Mouse (Mus musculus) retina, postnatal 1 day (tissue): ENCODE data around the gene Pitpna.

Experiments
- DNase-seq: peaks from one replicate; pipeline ENCODE4 v3.0.0-alpha.2; 2012

Gene Pitpna

DNA sequence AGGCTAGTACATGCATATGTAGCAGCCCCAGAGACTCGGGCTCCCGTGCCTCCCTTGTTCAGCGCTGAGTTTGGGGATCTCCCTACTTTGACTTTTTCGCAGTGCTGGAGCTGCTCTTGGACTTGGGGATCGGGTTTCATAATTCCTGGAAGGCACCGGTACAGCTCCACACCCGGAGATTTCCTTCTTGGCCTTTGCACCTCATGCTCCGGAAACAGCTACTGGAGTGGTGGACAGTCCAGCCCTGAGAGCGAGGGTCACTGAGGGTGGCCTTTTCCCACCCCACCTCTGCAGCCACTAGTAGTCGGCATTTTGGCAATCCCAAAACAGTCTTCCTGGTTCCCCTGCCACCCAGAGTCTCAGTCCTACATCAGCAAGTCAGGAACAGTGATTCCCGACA is 47.4 kb downstream of the Pitpna start:
- no peak for DNase-seq

- DNase-seq, result no peak
Measured at GRCm38 (mm10) chr11:75643323-75643722, 55.4 kb downstream of the Pitpna start.

- no peak for DNase-seq
Measured at GRCm38 (mm10) chr11:75644684-75645083, 56.8 kb downstream of the Pitpna start.

DNA sequence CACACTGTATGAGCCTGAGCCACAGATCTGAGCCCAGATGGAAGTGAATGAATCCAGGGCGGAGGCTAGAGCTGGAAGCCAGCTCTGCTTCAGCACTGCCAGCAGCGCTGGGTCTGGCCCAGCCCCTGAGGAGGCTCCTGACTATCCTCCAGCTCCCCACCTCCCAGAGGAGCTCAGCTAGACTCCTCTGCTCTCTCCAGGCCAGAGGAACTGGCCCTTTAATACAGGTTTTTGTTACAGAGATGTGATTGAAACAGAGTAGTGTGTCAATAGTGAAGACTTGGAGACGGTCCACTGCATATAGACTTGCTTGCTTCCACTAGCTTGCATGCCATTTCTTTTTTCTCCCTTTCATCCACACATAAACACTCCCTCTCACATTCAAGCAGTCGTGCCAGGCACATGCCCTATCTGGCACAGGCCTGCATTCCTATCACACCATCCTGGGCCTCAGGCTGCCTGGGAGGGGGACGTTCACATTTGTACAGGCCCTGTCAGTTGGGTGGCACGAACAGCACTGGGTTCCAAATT is 59.8 kb downstream of the Pitpna start:
- no peak for DNase-seq

DNA sequence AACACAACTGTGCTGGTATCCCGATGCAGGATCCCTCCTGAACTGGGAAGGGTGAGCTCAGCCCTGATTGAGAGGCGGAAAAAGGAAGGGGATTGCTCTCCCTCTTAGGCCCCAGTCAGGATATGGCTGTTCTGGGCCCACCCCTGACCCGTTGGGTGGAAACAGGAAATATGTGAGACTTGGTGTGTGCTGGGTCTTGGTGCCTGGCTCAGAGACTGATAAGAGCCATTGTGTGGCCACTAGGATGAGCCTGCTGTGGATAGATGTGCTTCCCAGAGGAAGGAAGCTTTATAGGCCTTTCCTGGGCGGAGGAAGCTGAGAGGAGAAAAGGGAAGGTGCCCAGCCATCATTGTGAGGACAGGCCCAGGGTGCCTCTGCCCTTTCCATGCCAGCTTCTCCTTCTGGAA is 61.3 kb downstream of the Pitpna start:
- no peak for DNase-seq

DNA sequence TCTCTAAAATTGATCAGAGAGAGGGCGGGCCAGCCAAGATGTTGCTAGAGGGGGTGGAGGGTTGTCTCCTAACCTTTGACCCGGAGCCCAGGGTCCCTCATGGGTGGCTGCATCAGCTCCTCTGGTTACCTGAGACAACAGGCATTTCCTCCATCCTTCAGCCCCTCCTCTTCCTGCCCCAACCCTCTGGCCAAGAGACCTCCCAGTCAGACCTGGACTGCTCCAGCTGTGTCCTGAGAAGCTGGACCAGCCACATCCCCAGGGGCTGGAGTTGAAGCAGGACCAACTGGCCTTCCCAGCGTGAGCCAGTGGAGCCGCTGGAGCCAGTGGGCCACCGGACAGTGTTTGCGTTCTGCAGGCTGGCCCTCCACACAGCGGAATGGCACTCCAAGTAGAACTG is 62.4 kb downstream of the Pitpna start, which contains the start of gene Myo1c:
Gene Myo1c (plus strand): TSS at position 194 of the 400 bp plus-strand sequence.
- DNase-seq, result no peak

- DNase-seq, result no peak
Measured at GRCm38 (mm10) chr11:75650958-75651425, 63.1 kb downstream of the Pitpna start.

DNA sequence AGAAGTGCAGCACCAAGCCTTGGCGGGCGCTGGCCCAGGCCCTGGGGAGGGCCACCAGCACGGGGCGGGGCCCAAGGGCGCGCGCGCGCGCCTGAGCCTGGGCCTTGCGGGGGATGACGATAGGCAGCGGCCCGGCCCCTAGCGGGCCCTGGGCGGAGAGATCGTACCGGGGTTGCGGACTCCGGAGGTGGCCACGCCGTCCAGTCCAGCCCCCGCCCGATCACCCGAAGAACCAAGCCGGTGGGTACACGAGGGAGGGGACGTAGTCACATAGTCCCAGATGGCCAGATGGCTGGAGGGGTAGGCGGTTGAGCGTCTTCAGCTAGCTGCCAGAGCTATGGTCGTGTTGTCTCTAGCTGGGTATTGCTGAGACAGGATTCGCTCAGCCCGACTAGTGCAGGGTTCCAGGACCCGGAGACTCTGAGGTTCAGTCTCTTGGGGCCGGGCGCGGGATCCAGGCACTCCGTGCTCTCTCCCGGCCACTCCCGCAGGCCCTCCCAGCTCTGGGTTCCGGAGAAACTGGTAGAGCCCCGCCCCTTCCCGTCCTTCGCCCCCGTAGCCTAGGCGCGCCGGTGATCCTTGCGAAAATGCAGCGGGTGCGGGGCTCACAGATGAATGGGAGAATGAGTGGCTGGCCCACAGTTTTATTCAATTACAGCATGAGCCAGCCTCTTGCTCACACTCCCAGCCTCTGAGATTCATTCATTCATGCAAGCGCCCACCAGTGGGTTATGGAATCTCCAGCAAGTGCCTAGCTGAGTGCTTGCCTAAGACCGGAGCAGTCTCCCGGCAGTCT is 63.7 kb downstream of the Pitpna start:
- DNase-seq, result peak; percentile 73

GRCm38 (mm10) chr11:75652222-75652941 is 64.5 kb downstream of the Pitpna start:
- DNase-seq, result no peak

DNA sequence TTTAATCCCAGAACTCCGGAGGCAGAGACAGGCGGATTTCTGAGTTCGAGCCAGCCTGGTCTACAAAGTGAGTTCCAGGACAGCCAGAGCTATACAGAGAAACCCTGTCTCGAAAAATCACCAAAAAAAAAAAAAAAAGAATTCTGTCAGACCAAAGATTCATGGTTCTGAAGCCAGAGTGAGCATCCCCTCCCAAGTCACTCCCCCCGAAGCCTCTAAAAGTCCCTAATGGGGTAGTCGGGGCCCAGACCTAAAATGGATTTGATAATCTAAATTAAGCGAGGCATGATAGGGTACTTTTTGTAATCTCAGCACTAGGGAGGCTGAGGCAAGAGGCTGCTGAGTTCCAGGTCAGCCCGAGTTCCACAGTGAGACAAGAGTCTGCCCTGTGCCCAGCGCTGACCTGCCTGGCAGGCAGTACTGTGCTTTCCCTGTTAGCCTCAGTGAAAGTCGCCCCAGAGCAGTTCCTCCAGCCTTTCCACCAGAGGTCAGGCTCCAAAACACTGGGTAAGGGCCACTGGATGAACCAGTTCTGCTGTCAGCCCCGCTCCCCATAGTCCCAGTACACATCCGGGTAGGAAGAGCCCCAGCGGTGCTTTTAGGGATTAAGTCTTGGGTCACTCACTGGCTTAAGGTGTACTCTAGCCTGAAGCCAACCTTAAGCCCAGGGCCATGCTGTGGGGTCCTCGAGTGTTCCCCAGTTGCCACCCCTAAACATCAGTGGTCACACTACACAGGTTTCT is 65.2 kb downstream of the Pitpna start:
- peak; percentile 26 for DNase-seq

GRCm38 (mm10) chr11:75653781-75654470 is 66.0 kb downstream of the Pitpna start:
- peak; percentile 93 for DNase-seq

DNA sequence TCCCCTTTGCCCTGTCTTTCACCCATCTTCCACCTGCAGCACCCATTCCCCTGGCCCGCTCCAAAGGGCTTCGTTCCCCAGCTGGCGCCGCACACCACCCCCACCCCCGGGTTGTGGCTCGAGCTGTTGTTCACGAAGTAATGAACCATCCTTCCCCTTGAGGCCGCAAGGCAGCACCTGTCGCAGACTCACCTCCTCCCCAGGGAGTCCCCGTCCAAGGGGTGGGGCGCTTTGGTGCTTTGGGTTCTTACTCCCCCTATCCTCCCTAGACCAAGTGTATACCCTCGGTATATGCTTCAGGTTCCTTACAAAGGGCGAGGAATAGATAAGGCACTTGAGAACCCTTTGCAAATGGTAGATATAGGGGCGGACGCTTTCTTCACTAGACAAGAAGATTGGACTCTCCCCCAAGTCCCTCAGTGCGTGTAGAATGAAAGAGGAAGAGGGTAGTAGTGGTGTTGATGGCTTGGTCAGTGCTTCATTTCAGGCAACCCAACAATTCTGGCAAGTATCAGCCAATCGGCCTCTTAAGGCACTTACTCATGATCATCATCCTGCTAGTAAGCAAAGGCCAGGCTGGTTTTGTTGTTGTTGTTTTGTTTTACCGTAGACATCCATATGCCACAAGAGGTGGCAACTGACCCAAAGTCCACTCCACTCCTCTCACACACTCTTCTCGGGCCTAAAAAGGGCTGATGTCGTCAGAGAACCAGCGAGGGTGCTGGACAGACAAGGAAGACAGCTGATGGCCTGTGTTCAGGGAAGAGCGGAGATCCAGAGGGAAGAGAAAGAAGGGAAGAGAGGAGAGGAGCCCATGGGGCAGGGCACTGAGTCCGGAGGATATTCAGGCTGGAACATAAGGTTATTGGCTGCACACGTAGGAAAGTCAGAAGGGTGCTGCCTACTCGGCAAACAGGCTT is 66.8 kb downstream of the Pitpna start:
- no peak for DNase-seq

GRCm38 (mm10) chr11:75655621-75656545 is 68.0 kb downstream of the Pitpna start:
- DNase-seq, result peak; percentile 71

- DNase-seq, result peak; percentile 28
Measured at GRCm38 (mm10) chr11:75656621-75657590, 69.0 kb downstream of the Pitpna start.

- no peak for DNase-seq
Measured at GRCm38 (mm10) chr11:75657841-75658240, 69.9 kb downstream of the Pitpna start.

DNA sequence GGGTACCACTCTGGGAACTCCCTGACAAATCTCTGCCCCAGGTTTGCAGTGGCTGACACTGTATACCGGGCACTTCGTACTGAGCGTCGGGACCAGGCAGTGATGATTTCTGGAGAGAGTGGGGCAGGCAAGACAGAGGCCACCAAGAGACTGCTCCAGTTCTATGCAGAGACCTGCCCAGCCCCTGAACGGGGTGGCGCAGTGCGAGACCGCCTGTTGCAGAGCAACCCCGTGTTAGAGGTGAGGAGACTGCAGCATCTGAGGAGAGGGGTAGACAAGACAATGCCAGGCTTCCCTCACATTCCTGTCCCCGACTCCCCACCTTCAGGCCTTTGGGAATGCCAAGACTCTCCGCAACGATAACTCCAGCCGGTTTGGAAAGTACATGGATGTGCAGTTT is 70.4 kb downstream of the Pitpna start:
- DNase-seq, result no peak

- DNase-seq, result no peak
Measured at GRCm38 (mm10) chr11:75658996-75659750, 71.3 kb downstream of the Pitpna start.

DNA sequence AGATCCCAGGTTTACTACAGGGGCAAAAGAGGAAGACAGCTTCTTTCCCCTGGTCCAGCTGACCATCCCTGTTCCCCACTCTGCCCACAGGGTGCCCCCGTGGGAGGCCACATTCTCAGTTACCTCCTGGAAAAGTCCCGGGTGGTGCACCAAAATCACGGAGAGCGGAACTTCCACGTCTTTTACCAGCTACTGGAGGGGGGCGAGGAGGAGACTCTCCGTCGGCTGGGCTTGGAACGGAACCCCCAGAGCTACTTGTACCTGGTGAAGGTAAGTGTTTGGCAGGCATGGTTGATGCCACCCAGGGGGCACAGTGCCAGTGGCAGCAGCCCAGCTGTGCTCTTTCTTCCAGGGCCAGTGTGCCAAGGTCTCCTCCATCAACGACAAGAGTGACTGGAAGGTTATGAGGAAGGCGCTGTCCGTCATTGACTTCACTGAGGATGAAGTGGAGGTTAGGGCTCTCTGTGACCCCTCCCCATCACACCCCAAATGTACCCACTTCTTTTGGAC is 72.2 kb downstream of the Pitpna start:
- no peak for DNase-seq
